Mouse (Mus musculus) liver, embryonic 11.5 days (tissue): Measurements from ENCODE around the gene Golga7b. TPM values are rescaled to one million over a fixed set of nuclear protein-coding genes. Genes with fewer than 3 reads are reported as not detected.

Experiments
- ATAC-seq: fragments of 200-750 bp; cut with Nextera tagmentation; replicated peaks from 2 replicates; pipeline ENCODE4 v1.8.0; 2017; ENCODE audit warnings: moderate number of reproducible peaks, mild to moderate bottlenecking, moderate TSS enrichment, moderate library complexity; ENCODE audit not compliant: low FRiP score
- DNase-seq: peaks from one replicate; pipeline ENCODE4 v3.0.0-alpha.2; 2017; ENCODE audit warnings: low spot score
- H3K27ac ChIP-seq: fragments of 300-500 bp; sonication (generic); 2 replicates; pipeline ENCODE4 v1.5.1; 2014; ENCODE audit warnings: mild to moderate bottlenecking, low read depth, low read length, control low read depth
- H3K27me3 ChIP-seq: fragments of 300-500 bp; sonication (generic); replicated peaks from 2 replicates; pipeline ENCODE4 v1.6.1; 2014; ENCODE audit warnings: low read length, mixed read lengths; ENCODE audit not compliant: control insufficient read depth, insufficient read depth
- H3K36me3 ChIP-seq: fragments of 300-500 bp; sonication (generic); 2 replicates; pipeline ENCODE4 v1.6.1; 2014; ENCODE audit warnings: mild to moderate bottlenecking, low read length, moderate library complexity, mixed read lengths; ENCODE audit not compliant: control insufficient read depth, insufficient read depth
- H3K4me1 ChIP-seq: fragments of 300-500 bp; sonication (generic); replicated peaks from 2 replicates; pipeline ENCODE4 v1.6.1; 2014; ENCODE audit warnings: low read length, mixed read lengths; ENCODE audit not compliant: control insufficient read depth, insufficient read depth
- H3K4me2 ChIP-seq: fragments of 300-500 bp; sonication (generic); 2 replicates; pipeline ENCODE4 v1.6.1; 2014; ENCODE audit warnings: mild to moderate bottlenecking, control low read depth, moderate library complexity
- H3K4me3 ChIP-seq: fragments of 300-500 bp; sonication (generic); 2 replicates; pipeline ENCODE4 v1.5.1; 2014; ENCODE audit warnings: low read depth, low read length, control low read depth
- H3K9ac ChIP-seq: fragments of 300-500 bp; sonication (generic); 2 replicates; pipeline ENCODE4 v1.6.1; 2014; ENCODE audit warnings: low read depth, low read length, control low read depth
- H3K9me3 ChIP-seq: fragments of 300-500 bp; sonication (generic); 2 replicates; pipeline ENCODE4 v1.6.1; 2016; ENCODE audit warnings: low read length, inconsistent platforms, mixed read lengths; ENCODE audit not compliant: control insufficient read depth
- WGBS: fragments of 180-500 bp; shearing (Covaris S2); extraction: QIAGEN DNeasy Blood & Tissue Kit; methylation state at CpG from one replicate; pipeline ENCODE4 v1.1.7; 2014; 5-methylcytosine and 5-hydroxymethylcytosine counted together
- polyA plus RNA-seq: library from polyadenylated mRNA; unstranded; fragments of >200 nt; fragmentation: Nextera tagmentation; extraction: Ambion mirVana; gene quantifications from 2 replicates; pipeline ENCODE4 v1.2.1, GENCODE M21; 2014

Gene Golga7b
- polyA plus RNA-seq, 1 experiment from 2014 or later: not detected

DNA sequence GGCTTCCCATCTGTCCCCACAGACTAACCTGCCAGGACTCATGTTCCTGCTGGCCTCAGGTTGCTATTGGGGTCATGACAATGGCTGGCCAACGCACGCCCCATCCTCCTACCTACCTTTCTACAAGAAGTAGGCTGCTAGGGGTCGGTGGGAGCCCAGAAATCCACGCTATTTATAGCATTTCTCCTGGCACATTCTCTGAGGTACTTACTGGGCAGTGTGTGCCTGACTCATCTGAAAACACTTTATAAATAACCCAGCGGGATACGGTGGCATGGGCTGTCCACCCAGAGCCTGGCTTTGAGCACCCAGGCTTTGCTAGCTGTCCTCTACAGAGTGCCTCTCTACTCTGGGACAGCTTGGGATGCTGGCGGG is 9.0 kb upstream of the Golga7b start:
- no peak for DNase-seq
- no peak for ATAC-seq
- H3K4me2 ChIP-seq: no peak overlapping the region
- no peak overlapping the region for H3K27ac ChIP-seq
- WGBS: 59% methylated on average over 7 of the region's 7 CpGs
- H3K36me3 ChIP-seq: no peaks in the 10 kb centered on the region
- H3K4me3 ChIP-seq: no peak overlapping the region
- no peaks in the 10 kb centered on the region for H3K4me1 ChIP-seq
- no peaks in the 10 kb centered on the region for H3K9me3 ChIP-seq
- peaks cover 4% of the 10 kb centered on the region; the same call in 1 of the 2 replicates for H3K27me3 ChIP-seq
- H3K9ac ChIP-seq: no peak overlapping the region

DNA sequence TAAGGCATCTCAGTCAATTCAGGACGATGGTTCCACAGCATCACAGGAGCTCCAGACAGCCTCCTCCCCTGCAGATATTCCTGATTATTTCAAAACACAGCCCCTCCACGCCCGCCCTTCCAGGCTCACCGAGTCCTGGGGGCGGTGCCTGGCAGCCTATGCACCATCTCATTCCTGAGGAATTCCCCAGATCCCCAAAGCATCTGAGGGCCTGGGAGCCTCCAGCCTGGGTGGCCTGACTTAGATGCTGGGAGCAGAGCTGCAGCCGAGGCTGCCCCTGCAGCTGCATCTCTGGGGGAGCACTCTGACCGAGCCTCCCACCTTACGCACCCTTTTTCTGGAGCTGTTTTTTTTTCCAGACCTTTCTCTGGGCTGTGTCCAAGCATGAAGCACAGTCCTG is 6.5 kb upstream of the Golga7b start:
- no peak for ATAC-seq
- no peak for DNase-seq
- H3K27me3 ChIP-seq: peaks cover 4% of the 10 kb centered on the region; the same call in 1 of the 2 replicates
- H3K9ac ChIP-seq: no peak overlapping the region
- H3K36me3 ChIP-seq: no peaks in the 10 kb centered on the region
- H3K4me1 ChIP-seq: no peaks in the 10 kb centered on the region
- no peak overlapping the region for H3K4me3 ChIP-seq
- no peaks in the 10 kb centered on the region for H3K9me3 ChIP-seq
- H3K4me2 ChIP-seq: no peak overlapping the region
- no peak overlapping the region for H3K27ac ChIP-seq
- WGBS: 51% methylated on average over 8 of the region's 8 CpGs

DNA sequence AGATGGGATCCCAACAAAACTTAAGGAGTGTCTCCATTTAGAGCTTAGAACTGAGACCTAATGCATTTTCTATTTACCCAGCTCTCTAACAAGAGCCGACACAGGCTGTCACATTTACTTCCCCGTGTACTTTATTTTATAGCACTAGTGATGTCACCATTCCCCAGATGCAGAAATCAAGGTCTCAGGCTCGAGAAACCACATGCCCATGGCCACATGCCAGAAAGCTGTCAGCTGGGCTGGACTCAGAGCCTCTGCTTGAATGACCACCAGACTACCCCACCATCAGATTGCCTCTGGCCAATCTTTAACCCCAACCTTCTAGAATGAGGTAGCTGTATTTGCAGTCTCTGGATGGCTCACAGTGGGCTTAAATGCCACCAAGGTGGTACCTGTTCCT is 4.0 kb upstream of the Golga7b start:
- Histone ChIP-seq H3K27ac (no peak overlapping the region), H3K4me1 (no peaks in the 10 kb centered on the region), H3K4me2 (no peak overlapping the region), H3K4me3 (no peak overlapping the region), H3K36me3 (no peaks in the 10 kb centered on the region), H3K27me3 (no peaks in the 10 kb centered on the region), H3K9me3 (no peaks in the 10 kb centered on the region), H3K9ac (no peak overlapping the region)
- DNase-seq: no peak
- WGBS: 60% methylated on average over 3 of the region's 3 CpGs
- ATAC-seq: no peak

DNA sequence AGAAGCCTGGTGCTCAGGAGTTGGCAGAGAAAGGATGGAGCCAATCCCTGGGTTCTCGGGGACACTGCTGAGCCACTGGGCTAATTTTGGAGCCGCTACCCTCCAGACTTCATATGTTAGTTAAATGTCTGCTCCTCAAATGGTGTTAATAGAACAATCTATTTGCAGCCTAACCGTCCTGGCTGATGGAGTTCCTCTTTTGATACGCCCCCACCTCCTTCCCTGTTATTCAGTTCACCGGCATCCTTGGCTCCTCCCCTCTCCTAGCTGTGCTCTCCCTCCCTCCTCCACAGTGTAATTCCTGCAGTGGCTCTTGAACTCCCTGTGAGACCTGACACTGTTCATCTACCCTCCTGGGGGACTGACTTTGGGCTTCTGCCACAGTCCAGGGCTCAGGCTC is 748 bp upstream of the Golga7b start:
- DNase-seq: no peak
- no peak overlapping the region for H3K27ac ChIP-seq
- no peak overlapping the region for H3K4me3 ChIP-seq
- no peaks in the 10 kb centered on the region for H3K36me3 ChIP-seq
- H3K9ac ChIP-seq: no peak overlapping the region
- no peak for ATAC-seq
- no peaks in the 10 kb centered on the region for H3K4me1 ChIP-seq
- WGBS: 35% methylated on average over 5 of the region's 5 CpGs
- no peaks in the 10 kb centered on the region for H3K9me3 ChIP-seq
- no peak overlapping the region for H3K4me2 ChIP-seq
- no peaks in the 10 kb centered on the region; the same call in 1 of the 2 replicates for H3K27me3 ChIP-seq

DNA sequence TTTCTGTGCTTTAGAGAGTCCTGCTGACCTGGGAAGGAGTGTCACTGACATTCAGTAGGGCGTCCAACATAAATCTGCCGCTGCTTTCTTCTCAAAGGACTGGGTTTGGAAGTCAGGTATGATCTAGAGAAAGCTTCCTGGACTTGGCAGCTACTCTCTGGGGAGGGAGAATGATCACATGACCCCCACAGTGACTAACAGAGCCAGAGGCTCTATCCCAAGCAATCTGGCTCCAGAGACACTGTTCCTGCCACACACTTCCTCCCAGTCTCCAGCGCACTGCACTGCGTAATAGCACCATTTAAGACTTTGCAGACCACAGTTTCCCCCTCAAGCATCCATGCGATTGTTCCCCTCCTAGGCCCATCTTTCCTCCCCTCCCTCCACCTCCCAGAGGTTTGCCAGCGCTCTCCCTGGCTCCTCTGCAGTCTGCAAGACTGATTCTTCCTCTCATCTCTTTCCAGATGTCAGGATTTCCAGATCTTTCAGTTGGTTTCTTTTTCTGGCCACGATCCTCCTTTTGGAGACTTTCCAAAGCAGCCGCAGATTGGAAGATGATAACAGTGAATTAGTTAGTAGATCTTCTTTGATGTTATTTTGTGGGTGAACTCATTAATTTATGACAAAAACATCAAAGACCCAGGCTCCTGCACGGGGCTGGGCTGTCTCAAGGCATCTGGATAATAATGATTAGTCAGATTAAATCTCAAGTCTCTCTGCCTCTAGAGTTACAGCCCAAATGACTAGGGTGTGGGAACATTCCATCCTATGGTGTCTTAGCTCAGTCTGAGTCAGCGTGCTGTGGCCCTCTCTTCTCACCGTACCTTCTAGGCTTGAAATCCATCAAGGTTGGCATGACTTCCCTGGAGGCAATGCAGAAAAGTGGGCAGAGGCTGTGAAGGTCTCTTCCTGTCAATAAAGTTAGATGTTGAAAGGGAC is 2.9 kb downstream of the Golga7b start:
- Histone ChIP-seq H3K9ac (no peak overlapping the region), H3K4me3 (no peak overlapping the region), H3K36me3 (no peaks in the 10 kb centered on the region), H3K4me2 (no peak overlapping the region), H3K4me1 (no peaks in the 10 kb centered on the region), H3K9me3 (no peaks in the 10 kb centered on the region), H3K27ac (no peak overlapping the region), H3K27me3 (peaks cover 17% of the 10 kb centered on the region)
- ATAC-seq (no peak), DNase-seq (no peak)
- 66% methylated on average over 11 of the region's 11 CpGs for WGBS

DNA sequence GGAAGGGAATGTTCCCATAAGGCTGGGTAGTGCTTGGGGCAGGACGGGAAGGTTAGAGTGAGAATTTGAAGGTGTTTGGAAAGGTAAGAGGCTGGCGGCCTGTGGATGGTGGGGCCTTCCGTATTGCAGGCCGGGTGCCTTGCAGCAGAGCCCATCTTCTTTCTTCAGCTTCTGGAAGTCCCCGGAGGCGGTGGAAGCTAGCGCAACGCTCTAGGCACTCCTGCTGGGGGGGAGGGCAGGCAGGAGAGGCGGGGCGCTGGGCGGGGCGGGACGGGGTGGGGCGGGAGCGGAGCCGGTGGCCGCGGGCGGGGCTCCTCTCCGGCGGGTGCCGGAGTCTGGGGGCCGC is 8.0 kb downstream of the Golga7b start:
- Histone ChIP-seq H3K4me1 (no peaks in the 10 kb centered on the region), H3K27me3 (peaks cover 22% of the 10 kb centered on the region), H3K27ac (no peak overlapping the region), H3K9me3 (no peaks in the 10 kb centered on the region), H3K9ac (no peak overlapping the region), H3K4me3 (peak overlapping the region; percentile 40), H3K36me3 (no peaks in the 10 kb centered on the region), H3K4me2 (peak overlapping the region; percentile 71)
- WGBS: 1% methylated on average over 15 of the region's 23 CpGs
- DNase-seq (no peak), ATAC-seq (peak; percentile 39; the same call in 1 of the 2 replicates)

DNA sequence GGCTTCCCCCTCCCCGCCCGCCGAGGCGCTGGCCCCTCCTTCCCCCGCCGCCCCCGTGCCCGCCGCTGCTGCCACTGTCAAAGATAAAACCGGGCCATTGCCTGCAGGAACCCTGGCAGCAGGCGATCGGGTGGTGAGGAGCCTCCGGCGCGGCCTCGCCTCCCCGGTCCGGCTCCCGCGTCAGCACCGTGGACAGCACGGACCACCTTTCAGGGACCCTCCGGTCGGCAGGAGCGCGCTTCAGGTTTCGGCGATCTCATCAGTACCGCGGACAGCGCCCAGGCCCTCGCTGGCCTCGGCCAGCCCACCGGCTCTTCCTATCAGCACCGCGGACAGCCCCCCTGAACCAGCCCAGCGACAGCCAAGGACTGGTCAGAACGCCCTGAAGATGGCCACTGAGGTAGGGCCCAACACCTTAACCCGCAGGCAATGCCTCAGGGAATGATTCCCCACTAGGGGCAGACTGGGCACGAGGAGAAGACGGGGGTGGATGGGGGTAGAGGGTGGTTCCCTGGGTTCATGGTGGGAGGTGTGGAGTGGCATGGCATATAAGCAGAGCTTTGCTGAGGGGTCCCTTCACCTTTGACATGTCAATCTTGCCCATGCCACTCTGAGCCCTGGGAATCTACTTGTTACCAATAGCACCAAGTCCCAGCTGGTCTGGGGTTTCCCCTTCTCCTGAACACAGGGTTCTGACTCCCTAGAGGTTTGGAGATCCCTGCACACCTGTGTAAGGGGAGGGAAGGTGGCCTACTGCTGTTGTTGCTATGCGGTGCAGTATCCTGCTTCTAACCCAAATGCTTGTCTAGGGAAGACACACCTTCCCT is 8.6 kb downstream of the Golga7b start:
- Histone ChIP-seq H3K36me3 (no peaks in the 10 kb centered on the region), H3K4me2 (peak overlapping the region; percentile 71), H3K4me1 (no peaks in the 10 kb centered on the region), H3K27ac (no peak overlapping the region), H3K4me3 (peak overlapping the region; percentile 40), H3K27me3 (peaks cover 22% of the 10 kb centered on the region), H3K9me3 (no peaks in the 10 kb centered on the region), H3K9ac (no peak overlapping the region)
- ATAC-seq (peak; percentile 79), DNase-seq (peak; percentile 91)
- 3% methylated on average over 40 of the region's 42 CpGs for WGBS

DNA sequence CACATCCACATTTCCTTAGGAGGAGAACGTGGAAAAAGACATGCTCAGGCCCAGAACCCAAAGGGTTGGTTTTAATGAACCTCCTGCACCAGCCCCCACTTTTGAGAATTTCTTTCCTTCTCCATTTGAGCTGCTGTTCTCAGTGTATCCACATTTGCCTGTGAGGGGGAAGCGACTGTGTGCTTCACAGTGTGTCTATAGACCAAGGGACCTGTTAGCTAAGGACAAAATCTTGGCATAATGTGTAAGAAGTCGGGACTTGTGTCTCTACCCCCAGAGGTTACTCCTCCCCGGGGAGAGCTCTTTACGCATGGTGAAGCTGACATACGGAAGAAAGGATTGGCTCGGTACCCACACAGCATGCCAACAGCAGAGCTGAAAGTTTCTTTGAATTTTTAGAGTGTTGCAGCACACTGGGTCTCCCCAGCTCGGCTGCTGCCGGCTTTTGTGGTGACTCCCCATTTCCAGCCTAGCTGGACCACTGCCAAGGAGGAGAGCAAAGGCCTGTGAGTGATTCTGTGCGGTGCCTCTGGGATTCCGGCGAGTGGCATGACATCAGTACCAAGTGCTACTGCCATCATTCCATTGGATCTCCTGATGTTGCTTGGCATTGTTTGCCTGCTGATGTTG is 9.4 kb downstream of the Golga7b start:
- no peak for DNase-seq

More for the DNA sequence above, 9.4 kb downstream of the Golga7b start:
- no peaks in the 10 kb centered on the region for H3K36me3 ChIP-seq
- no peak overlapping the region for H3K27ac ChIP-seq
- H3K4me3 ChIP-seq: no peak overlapping the region
- ATAC-seq: no peak
- no peaks in the 10 kb centered on the region for H3K9me3 ChIP-seq
- no peaks in the 10 kb centered on the region for H3K4me1 ChIP-seq
- H3K27me3 ChIP-seq: peaks cover 22% of the 10 kb centered on the region
- H3K4me2 ChIP-seq: no peak overlapping the region
- no peak overlapping the region for H3K9ac ChIP-seq
- 84% methylated on average over 12 of the region's 12 CpGs for WGBS
